Mouse (Mus musculus) right cerebral cortex, postnatal 4 days (tissue): Measurements from ENCODE around the gene Unc45b.
"Not testable (repeated sequence)": the region's sequence is repeated elsewhere in the genome, so short reads cannot be mapped to it uniquely, and the experiment has no call there.

Experiments used
- DNase-seq: peaks from one replicate; pipeline ENCODE4 v3.0.0-alpha.2; 2022

Unc45b gene

DNA sequence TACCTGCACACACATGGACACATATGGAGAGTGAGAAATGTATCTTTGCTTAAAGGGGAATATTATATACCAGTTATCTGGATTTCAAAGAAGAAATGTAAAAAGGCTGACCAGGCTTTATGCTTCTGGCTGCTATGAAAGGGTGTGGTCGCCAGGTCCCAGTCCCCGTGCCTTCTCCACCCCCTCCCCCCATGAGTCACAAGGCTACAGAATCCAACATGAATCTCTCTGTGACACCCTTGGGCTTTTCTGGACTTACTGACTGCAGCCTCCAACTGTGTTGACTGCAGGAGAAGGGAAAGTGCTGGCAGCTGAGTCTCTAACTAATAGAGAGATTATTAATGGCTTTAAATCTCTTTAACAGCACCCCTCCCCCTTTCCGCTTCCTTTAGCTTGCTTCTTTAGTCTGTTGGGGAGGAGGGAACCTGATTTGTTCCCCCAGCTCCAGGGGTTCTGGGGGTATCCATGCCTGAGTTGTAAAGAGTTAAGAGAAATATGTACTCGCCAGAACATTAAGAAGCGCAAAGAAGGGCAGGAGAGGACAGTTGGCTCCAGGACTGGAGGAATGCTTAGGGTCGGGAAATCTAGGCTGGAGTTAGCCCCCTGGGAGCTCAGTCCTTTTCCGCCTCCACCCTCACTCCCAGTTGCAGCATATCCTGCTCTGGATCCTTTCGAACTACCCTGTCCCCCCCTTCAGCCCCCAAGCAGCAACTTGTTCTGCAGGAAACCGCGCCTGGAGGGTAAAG is 40.6 kb downstream of the Unc45b start, which contains the start of gene Slfn5:
Slfn5 (plus strand) TSS at position 614 of the 746 bp plus-strand sequence.
- DNase-seq: no peak

GRCm38 (mm10) chr11:82951865-82952611 is 41.7 kb downstream of the Unc45b start:
- no peak for DNase-seq

- no peak for DNase-seq
Observed at GRCm38 (mm10) chr11:82952612-82953542, 42.5 kb downstream of the Unc45b start.

- no peak for DNase-seq
Observed at GRCm38 (mm10) chr11:82954631-82955030, 44.3 kb downstream of the Unc45b start.

GRCm38 (mm10) chr11:82956925-82957324 is 46.6 kb downstream of the Unc45b start:
- no peak for DNase-seq

DNA sequence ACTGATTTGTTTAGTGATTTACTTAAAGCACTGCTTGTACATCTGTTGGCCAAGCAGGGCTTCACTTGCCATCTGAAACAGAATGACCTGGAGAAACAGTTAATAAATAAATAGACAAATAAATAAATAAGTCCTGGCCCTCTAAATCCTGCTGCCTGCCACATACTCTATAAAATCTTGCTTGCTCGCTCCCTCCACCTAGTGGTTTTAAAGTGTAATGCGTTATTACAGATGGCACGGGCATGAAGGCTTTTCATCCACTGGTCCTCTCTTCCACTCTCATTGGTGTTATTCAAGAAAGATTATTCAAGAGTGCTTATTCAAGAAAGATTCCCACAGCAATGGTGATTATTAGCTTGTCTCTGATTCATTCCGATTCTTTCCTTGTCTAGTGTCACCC is 49.3 kb downstream of the Unc45b start:
- no peak for DNase-seq

DNA sequence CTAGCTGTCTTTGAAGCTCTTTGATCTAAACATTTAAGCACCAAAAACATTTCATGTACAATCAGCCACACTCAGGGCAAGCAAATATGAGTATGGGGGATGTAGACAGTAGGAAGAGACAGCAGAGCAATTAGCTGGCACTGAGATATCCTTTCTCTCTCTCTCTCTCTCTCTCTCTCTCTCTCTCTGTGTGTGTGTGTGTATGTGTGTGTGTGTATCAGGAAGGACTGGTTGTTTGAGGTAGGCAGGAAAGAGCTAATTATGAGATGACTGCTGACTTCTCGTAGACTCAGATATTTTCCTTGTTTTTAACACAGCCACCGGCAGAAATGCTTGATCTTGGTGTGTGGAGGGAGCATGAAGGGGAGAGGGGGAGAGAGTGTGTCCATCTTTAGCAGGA is 51.4 kb downstream of the Unc45b start:
- no peak for DNase-seq

- DNase-seq: no peak
Observed at GRCm38 (mm10) chr11:82962215-82962614, 51.9 kb downstream of the Unc45b start.

DNA sequence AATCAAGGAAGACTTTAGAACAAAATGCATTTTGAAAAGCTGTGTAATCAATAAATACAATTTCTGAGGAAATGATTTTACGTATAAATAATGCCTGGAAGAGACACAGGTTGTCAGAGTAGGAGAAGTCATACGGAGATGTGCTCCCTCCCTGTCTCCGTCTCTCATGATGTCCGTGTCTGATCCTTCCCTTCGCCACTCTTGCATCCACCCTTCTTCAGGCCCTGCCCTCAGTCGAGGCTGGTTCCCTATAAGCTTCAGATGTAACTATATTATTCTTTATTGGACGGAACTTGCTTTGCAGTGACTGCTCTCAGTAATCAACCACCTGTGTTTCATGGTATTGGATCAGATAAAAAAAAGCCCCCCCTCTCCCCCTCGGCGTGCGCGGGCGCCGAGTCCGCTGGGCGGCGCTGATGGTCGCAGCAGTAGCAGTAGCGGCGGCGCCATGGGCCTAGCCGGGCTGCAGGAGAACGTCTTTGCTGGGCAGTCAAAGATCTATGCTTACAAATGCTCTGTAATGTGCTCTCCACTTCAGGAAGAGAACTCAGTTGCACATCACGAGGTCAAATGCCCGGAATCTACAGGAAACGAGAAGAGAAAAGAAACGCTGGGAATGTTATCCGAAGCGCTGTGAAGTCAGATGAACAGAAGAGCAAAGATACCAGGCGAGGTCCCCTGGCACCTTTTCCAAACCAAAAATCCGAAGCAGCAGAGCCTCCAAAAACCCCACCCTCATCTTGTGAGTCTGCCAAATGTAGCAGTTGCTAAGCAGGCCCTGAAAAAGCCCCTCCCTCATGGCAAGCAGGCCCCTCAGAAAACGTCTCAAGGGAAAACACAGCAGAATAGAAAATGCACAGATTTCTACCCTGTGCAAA is 60.6 kb downstream of the Unc45b start:
- DNase-seq: peak; percentile 69

DNA sequence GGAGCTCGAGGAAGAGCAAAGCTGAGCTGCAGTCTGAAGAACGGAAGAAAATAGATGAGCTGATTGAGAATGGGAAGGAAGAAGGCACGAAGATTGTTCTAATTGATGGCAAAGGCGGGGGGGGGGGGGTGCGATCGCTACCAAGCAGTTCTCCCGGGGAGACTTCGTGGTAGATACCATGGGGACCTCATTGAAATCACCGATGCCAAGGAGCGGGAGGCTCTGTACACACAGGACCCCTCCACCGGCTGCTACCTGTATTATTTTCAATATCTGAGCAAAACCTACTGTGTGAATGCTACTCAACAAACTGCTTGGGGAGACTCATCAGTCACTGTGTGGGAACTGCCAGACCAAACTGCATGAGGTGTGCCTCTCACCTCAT is 61.2 kb downstream of the Unc45b start:
- DNase-seq: no peak

DNA sequence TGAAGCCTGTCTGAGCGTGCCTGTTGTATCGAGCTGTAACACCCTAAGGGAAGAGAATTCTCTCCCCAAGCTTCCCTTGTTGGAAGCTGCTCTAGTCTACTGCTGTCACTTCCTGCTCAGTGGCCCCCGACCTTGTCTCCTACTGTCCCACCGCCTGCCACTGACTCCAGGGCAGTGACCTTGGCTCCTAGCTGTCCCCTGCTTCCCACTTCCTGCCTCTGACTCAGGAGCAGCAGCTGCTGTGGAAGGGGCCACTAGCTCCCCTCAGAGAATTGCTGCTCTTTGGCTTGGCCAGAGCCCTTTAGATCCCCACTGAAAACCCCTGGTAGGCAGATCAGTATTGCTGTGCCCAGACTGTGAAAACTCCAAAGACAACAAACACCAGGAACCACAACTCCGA is 63.6 kb downstream of the Unc45b start:
- no peak for DNase-seq

GRCm38 (mm10) chr11:82982409-82982808 is 72.1 kb downstream of the Unc45b start:
- DNase-seq: not testable (repeated sequence)

DNA sequence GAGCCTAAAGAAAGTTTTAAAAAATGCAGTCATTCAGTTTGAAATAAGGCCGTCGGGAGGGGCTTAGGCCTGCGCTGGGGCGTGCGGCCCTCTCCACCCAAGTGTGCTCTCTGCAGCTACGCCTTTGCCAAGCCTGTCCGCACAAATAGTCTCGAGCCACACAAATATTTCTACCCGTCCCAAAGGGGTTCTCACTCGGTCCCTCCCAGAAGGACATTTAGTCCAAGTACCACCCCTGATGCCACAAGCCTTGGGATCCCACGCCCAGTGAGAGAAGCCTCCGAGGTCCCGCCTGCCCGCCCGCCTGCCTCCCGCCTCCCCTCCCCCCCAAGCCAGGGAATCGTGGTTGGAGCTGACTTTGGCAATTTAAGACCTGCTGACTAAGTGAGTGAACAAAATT is 72.8 kb downstream of the Unc45b start:
- no peak for DNase-seq

DNA sequence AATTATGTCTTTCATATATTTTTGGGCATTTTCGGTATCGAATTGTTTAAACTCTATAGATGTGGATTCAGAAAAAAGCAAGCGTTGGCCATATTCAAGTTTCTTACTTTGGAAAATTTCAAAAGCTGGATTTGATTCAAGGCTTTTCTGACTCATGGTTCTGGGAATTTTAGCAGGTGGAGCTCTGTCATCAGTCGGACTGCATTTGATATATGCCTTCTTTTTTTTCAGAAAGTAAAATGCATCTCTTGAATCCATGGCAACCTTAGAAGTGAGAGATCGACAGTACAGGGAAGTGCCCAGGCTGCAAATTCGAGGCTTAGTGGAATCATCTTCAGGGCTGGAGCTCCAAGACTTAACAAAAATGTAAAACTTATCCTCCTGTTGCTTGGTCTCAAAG is 77.3 kb downstream of the Unc45b start:
- no peak for DNase-seq

- no peak for DNase-seq
Observed at GRCm38 (mm10) chr11:82989357-82989756, 79.0 kb downstream of the Unc45b start.

DNA sequence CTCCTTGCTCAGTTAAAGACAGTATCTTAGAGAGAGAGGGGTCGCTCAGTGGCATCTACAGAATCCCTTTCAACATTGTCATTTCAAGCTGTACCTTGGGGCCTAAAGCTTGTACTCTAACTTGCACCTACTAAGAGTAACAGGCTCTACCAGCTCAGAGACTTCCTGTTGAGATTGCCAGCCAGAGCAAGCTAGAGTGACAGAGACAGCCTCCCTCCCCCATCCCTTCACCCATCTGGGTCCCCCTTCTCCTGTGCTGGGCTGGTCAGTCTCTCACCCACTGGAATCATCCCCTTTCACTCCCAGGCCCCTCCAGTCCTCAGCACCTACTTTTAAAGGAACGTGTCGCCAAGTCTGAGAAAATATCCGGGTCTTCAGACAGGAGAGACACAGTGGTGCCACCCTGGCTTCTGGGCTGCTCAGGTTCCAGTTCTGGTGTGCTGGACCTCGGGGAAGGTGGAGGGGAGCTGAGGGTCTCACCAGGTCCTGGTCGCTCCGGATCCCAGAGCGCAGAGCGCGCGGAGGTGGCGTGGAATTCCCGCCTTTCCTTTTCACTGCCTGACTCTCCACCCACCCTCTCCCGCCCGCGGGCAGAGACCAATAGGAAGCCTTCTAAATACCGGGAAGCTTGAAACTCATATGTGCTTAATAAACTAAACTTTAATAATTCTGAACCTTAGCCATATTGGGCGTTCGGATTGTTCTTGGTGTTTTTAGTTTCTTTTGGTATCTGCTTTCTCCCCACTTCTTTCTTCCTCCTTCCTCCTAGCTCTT is 80.4 kb downstream of the Unc45b start:
- DNase-seq: not testable (repeated sequence)

- peak; percentile 35 for DNase-seq
Observed at GRCm38 (mm10) chr11:82991469-82992166, 81.3 kb downstream of the Unc45b start, which contains the start of gene Slfn9. Slfn9 (minus strand) TSS chr11:82991830.
